Mouse (Mus musculus) Patski (cell line): ENCODE measurements around the gene Creb3l2. TPM values are rescaled to one million over a fixed set of nuclear protein-coding genes. Genes with fewer than 3 reads are reported as not detected.
A peak's percentile ranks its signal among the peaks of the same experiment; 100 is the strongest.

ENCODE experiments used
- ATAC-seq: fragments of 100-300 bp; one replicate; pipeline ENCODE4 v1.8.0; 2021
- CTCF ChIA-PET: fragments of 350-600 bp; sonication (Branson Sonifier 250); formaldehyde crosslinking; loops from one replicate; lab custom pipeline; 2022; ENCODE audit warnings: inconsistent platforms; lab: Charles Lee
- POLR2A ChIA-PET: fragments of 350-600 bp; sonication (Branson Sonifier 250); formaldehyde crosslinking; loops from one replicate; lab custom pipeline; 2022; ENCODE audit warnings: antibody characterized with exemption, inconsistent platforms; lab: Charles Lee
- DNase-seq: peaks from one replicate; pipeline ENCODE4 v3.0.0-alpha.2; 2011; ENCODE audit warnings: low read depth, low spot score
- H3K27me3 ChIP-seq: fragments of 371-371 bp; one replicate; pipeline ENCODE4 v1.5.1; 2021
- CTCF ChIP-seq: fragments of 100-300 bp; IDR thresholded peaks from one replicate; pipeline ENCODE4 v1.5.1; 2021
- in situ Hi-C: fragments of 300-500 bp; cut with MboI; formaldehyde crosslinking; loops from 3 replicates; pipeline ENCODE4 v1.11.1; 2018; ENCODE audit warnings: low pct_unique_long_range_greater_than_20kb, mixed read lengths
- polyA plus RNA-seq: library from polyadenylated mRNA; unstranded; gene quantifications from one replicate; pipeline ENCODE4 v1.2.3, GENCODE M21; 2021

Gene Creb3l2
- polyA plus RNA-seq: 39.0 TPM

GRCm38 (mm10) chr6:37442041-37442667 is at the start of gene Creb3l2:
Gene Creb3l2 (minus strand): TSS chr6:37442146.
- no peaks in the 10 kb centered on the region for H3K27me3 ChIP-seq
- in situ Hi-C loops: loop anchor here (5.0 to 25.0 kb wide), 2 partner anchors 85 to 1905 kb away; partner anchors contain the start of gene Mtpn
- TF ChIP-seq CTCF: no peak
- CTCF ChIA-PET: interaction anchor here (0.7 to 1.5 kb wide), 7 partner anchors 12 to 345 kb away, joined by 3 read pairs; no protein-coding TSS in a partner anchor
- ATAC-seq: peak; percentile 99
- peak; percentile 99 for DNase-seq
- POLR2A ChIA-PET: interaction anchor here (2.2 kb wide), 1 partner anchor 10 kb away, joined by 17 read pairs; no protein-coding TSS in a partner anchor

- peaks cover 7% of the 10 kb centered on the region for H3K27me3 ChIP-seq
- POLR2A ChIA-PET: no interaction called here
- CTCF ChIA-PET: interaction anchor here (1.1 kb wide), 1 partner anchor 12 kb away, joined by 3 read pairs; no protein-coding TSS in a partner anchor
- ATAC-seq: no peak
- DNase-seq: no peak
- no peak for TF ChIP-seq CTCF
- in situ Hi-C loops: no loop called here
Measured at GRCm38 (mm10) chr6:37486502-37486901, 44.6 kb upstream of the Creb3l2 start.

- no peak for TF ChIP-seq CTCF
Measured at GRCm38 (mm10) chr6:37484588-37485070, 42.7 kb upstream of the Creb3l2 start.

GRCm38 (mm10) chr6:37483262-37483661 is 41.3 kb upstream of the Creb3l2 start:
- POLR2A ChIA-PET: no interaction called here
- no peak for TF ChIP-seq CTCF
- in situ Hi-C loops: no loop called here
- H3K27me3 ChIP-seq: no peaks in the 10 kb centered on the region
- DNase-seq (no peak), ATAC-seq (no peak)
- CTCF ChIA-PET: no interaction called here

More at GRCm38 (mm10) chr6:37484588-37485070, 42.7 kb upstream of the Creb3l2 start:
- in situ Hi-C loops: no loop called here
- H3K27me3 ChIP-seq: peaks cover 7% of the 10 kb centered on the region
- POLR2A ChIA-PET: no interaction called here
- CTCF ChIA-PET: interaction anchor here (1.0 kb wide), 2 partner anchors 28 to 69 kb away, joined by 3 read pairs; no protein-coding TSS in a partner anchor
- ATAC-seq (no peak), DNase-seq (no peak)

- no peaks in the 10 kb centered on the region for H3K27me3 ChIP-seq
- TF ChIP-seq CTCF: no peak
- in situ Hi-C loops: no loop called here
Measured at GRCm38 (mm10) chr6:37481147-37481546, 39.2 kb upstream of the Creb3l2 start.

GRCm38 (mm10) chr6:37480008-37480407 is 38.1 kb upstream of the Creb3l2 start:
- H3K27me3 ChIP-seq: no peaks in the 10 kb centered on the region
- ChIA-PET POLR2A (no interaction called here), CTCF (no interaction called here)
- in situ Hi-C loops: no loop called here
- ATAC-seq (no peak), DNase-seq (no peak)
- TF ChIP-seq CTCF: no peak

More at GRCm38 (mm10) chr6:37481147-37481546, 39.2 kb upstream of the Creb3l2 start:
- ChIA-PET POLR2A (no interaction called here), CTCF (no interaction called here)
- no peak for ATAC-seq
- DNase-seq: no peak

GRCm38 (mm10) chr6:37478481-37478880 is 36.5 kb upstream of the Creb3l2 start:
- DNase-seq (no peak), ATAC-seq (no peak)
- ChIA-PET POLR2A (no interaction called here), CTCF (no interaction called here)
- in situ Hi-C loops: no loop called here
- TF ChIP-seq CTCF: no peak
- no peaks in the 10 kb centered on the region for H3K27me3 ChIP-seq

GRCm38 (mm10) chr6:37473674-37474342 is 31.9 kb upstream of the Creb3l2 start:
- CTCF ChIA-PET: interaction anchor here (0.9 to 2.2 kb wide), 3 partner anchors 12 to 33 kb away, joined by 3 to 8 read pairs (median 6); no protein-coding TSS in a partner anchor
- peak; percentile 61 for TF ChIP-seq CTCF
- no peak for DNase-seq
- POLR2A ChIA-PET: no interaction called here
- no peak for ATAC-seq
- in situ Hi-C loops: no loop called here
- H3K27me3 ChIP-seq: no peaks in the 10 kb centered on the region

GRCm38 (mm10) chr6:37470216-37470615 is 28.3 kb upstream of the Creb3l2 start:
- in situ Hi-C loops: no loop called here
- TF ChIP-seq CTCF: no peak
- POLR2A ChIA-PET: no interaction called here
- ATAC-seq (no peak), DNase-seq (no peak)
- no peaks in the 10 kb centered on the region for H3K27me3 ChIP-seq
- CTCF ChIA-PET: no interaction called here

GRCm38 (mm10) chr6:37465847-37466246 is 23.9 kb upstream of the Creb3l2 start:
- peaks cover 1% of the 10 kb centered on the region for H3K27me3 ChIP-seq
- peak; percentile 52 for ATAC-seq
- ChIA-PET POLR2A (no interaction called here), CTCF (no interaction called here)
- in situ Hi-C loops: loop anchor here (10.0 kb wide), 1 partner anchor 599 kb away; no protein-coding TSS in a partner anchor
- no peak for DNase-seq
- no peak for TF ChIP-seq CTCF

GRCm38 (mm10) chr6:37465356-37465755 is 23.4 kb upstream of the Creb3l2 start:
- ATAC-seq: no peak
- in situ Hi-C loops: loop anchor here (10.0 kb wide), 1 partner anchor 599 kb away; no protein-coding TSS in a partner anchor
- peaks cover 3% of the 10 kb centered on the region for H3K27me3 ChIP-seq
- POLR2A ChIA-PET: no interaction called here
- CTCF ChIA-PET: no interaction called here
- TF ChIP-seq CTCF: no peak
- DNase-seq: no peak
